ENCODE assay signal across 15 mouse cellular contexts in genomic region chr9:64687122-64688014, GRCm38 (mm10). TPM values are rescaled to one million over a fixed set of nuclear protein-coding genes. Genes with fewer than 3 reads are reported as not detected.
DNase-seq lines count a peak whose midpoint lies in the region; ATAC-seq and TF ChIP-seq lines count a peak whose summit lies in the region.
"Had no signal": no experiment of that assay in that cellular context is flagged by ENCODE, and none has a peak within 500 bp of the region (broad histone marks: within the 10 kb centered on the region; RNA-seq: fewer than 3 reads in every experiment).

No protein-coding gene starts in this region.

- H3K9ac ChIP-seq in hindbrain, embryonic 13.5 days: no peak overlapping the region
- no peak overlapping the region for H3K9ac ChIP-seq in hindbrain, embryonic 16.5 days (ENCODE audit: low read depth, low read length)
- H3K9ac ChIP-seq in midbrain, embryonic 15.5 days: no peak overlapping the region
- H3K9ac ChIP-seq in midbrain, embryonic 13.5 days (replicated peaks): no peak overlapping the region
- H3K9ac ChIP-seq: heart, embryonic 12.5 days; liver, embryonic 15.5 days had no signal

- peaks cover 25% of the 10 kb centered on the region for H3K4me1 ChIP-seq in hindbrain, embryonic 13.5 days (replicated peaks)
- no peaks in the 10 kb centered on the region for H3K4me1 ChIP-seq in hindbrain, embryonic 16.5 days (ENCODE audit: control insufficient read depth, insufficient read depth, low read depth, low read length)
- H3K4me1 ChIP-seq in midbrain, embryonic 15.5 days: peaks cover 18% of the 10 kb centered on the region
- peaks cover 30% of the 10 kb centered on the region for H3K4me1 ChIP-seq in midbrain, embryonic 13.5 days (replicated peaks)
- H3K4me1 ChIP-seq in lung, adult 2 months (ENCODE audit: control insufficient read depth, insufficient read depth, low read length): no peaks in the 10 kb centered on the region
- H3K4me1 ChIP-seq: liver, embryonic 15.5 days had no signal

- H3K9me3 ChIP-seq in hindbrain, embryonic 13.5 days: no peaks in the 10 kb centered on the region
- no peaks in the 10 kb centered on the region for H3K9me3 ChIP-seq in hindbrain, embryonic 16.5 days (ENCODE audit: control insufficient read depth, low read length)
- H3K9me3 ChIP-seq in midbrain, embryonic 15.5 days: no peaks in the 10 kb centered on the region
- H3K9me3 ChIP-seq in midbrain, embryonic 13.5 days: no peaks in the 10 kb centered on the region
- H3K9me3 ChIP-seq: heart, embryonic 12.5 days; liver, embryonic 15.5 days had no signal

- H3K27ac ChIP-seq in hindbrain, embryonic 13.5 days: peak overlapping the region; percentile 30; the same call in 1 of the 2 replicates
- no peak overlapping the region for H3K27ac ChIP-seq in hindbrain, embryonic 16.5 days (ENCODE audit: low read depth, low read length)
- H3K27ac ChIP-seq in midbrain, embryonic 15.5 days: 0 out of 2 replicates have a peak overlapping the region, but pooled peaks have one; percentile 29
- H3K27ac ChIP-seq in midbrain, embryonic 13.5 days: no peak overlapping the region
- H3K27ac ChIP-seq: liver, embryonic 15.5 days had no signal

- TF ChIP-seq CTCF in lung, adult 2 months (IDR thresholded peaks at IDR 0.05; ENCODE audit: insufficient read depth, low read length): no peak

- no peak for TF ChIP-seq POLR2A in lung, adult 2 months (IDR thresholded peaks at IDR 0.05; ENCODE audit: borderline replicate concordance, extremely low read depth, low read depth, low read length)

- H3K4me2 ChIP-seq in hindbrain, embryonic 13.5 days: no peak overlapping the region
- no peak overlapping the region for H3K4me2 ChIP-seq in hindbrain, embryonic 16.5 days (ENCODE audit: low read length)
- H3K4me2 ChIP-seq in midbrain, embryonic 15.5 days: no peak overlapping the region
- H3K4me2 ChIP-seq in midbrain, embryonic 13.5 days (replicated peaks): no peak overlapping the region
- H3K4me2 ChIP-seq: heart, embryonic 12.5 days; liver, embryonic 15.5 days had no signal

- H3K4me3 ChIP-seq in hindbrain, embryonic 13.5 days: no peak overlapping the region
- H3K4me3 ChIP-seq in hindbrain, embryonic 16.5 days (ENCODE audit: low read length): no peak overlapping the region
- no peak overlapping the region for H3K4me3 ChIP-seq in midbrain, embryonic 15.5 days
- H3K4me3 ChIP-seq in midbrain, embryonic 13.5 days (replicated peaks): no peak overlapping the region
- H3K4me3 ChIP-seq in lung, adult 2 months (replicated peaks; ENCODE audit: extremely low read depth, low read depth, low read length): no peak overlapping the region
- H3K4me3 ChIP-seq: heart, embryonic 12.5 days; liver, embryonic 15.5 days had no signal

- no peak for ATAC-seq in hindbrain, embryonic 13.5 days (ENCODE audit: low FRiP score)
- ATAC-seq in hindbrain, embryonic 16.5 days: no peak
- ATAC-seq in midbrain, embryonic 15.5 days (replicated peaks): no peak
- no peak for ATAC-seq in midbrain, embryonic 13.5 days

- peak; percentile 51 for DNase-seq in embryo, embryonic 11 days
- peak; percentile 60 for DNase-seq in mesoderm, embryonic 11.5 days (ENCODE audit: low read depth, low spot score)
- no peak for DNase-seq in lung, adult 2 months
- no peak for DNase-seq in heart, postnatal 10 days
- DNase-seq: B cell, adult 2 months; cerebellum, adult 9-10 months; heart, adult 11 months; heart, postnatal 36 days; thymus, postnatal 4 days had no signal

- WGBS in hindbrain, embryonic 13.5 days: 51% methylated on average over 13 of the region's 13 CpGs
- 57% methylated on average over 13 of the region's 13 CpGs for WGBS in hindbrain, embryonic 16.5 days
- WGBS in midbrain, embryonic 15.5 days: 60% methylated on average over 13 of the region's 13 CpGs
- WGBS in midbrain, embryonic 13.5 days: 65% methylated on average over 13 of the region's 13 CpGs
- WGBS in lung, adult 2 months: 64% methylated on average over 13 of the region's 13 CpGs

- H3K27me3 ChIP-seq in hindbrain, embryonic 13.5 days: no peaks in the 10 kb centered on the region
- H3K27me3 ChIP-seq in hindbrain, embryonic 16.5 days (replicated peaks; ENCODE audit: control insufficient read depth, insufficient read depth, low read length): no peaks in the 10 kb centered on the region
- no peaks in the 10 kb centered on the region for H3K27me3 ChIP-seq in midbrain, embryonic 15.5 days (replicated peaks)
- no peaks in the 10 kb centered on the region for H3K27me3 ChIP-seq in midbrain, embryonic 13.5 days
- H3K27me3 ChIP-seq: heart, embryonic 12.5 days; liver, embryonic 15.5 days had no signal

- intact Hi-C loops in heart, postnatal 10 days (cut with DNase I): no loop called here

- no peaks in the 10 kb centered on the region for H3K36me3 ChIP-seq in hindbrain, embryonic 13.5 days
- no peaks in the 10 kb centered on the region for H3K36me3 ChIP-seq in hindbrain, embryonic 16.5 days (ENCODE audit: control insufficient read depth, insufficient read depth, low read length)
- no peaks in the 10 kb centered on the region for H3K36me3 ChIP-seq in midbrain, embryonic 15.5 days (replicated peaks)
- H3K36me3 ChIP-seq in midbrain, embryonic 13.5 days: no peaks in the 10 kb centered on the region
- H3K36me3 ChIP-seq: heart, embryonic 12.5 days; liver, embryonic 15.5 days had no signal

RNA-seq across cellular contexts. Expression of gene Rab11a, which starts 50.2 kb away (rescaled TPM):
- polyA plus RNA-seq in hindbrain, embryonic 13.5 days (2015; fragmentation: Nextera tagmentation; extraction: Ambion mirVana): 381 and 422 TPM in 2 replicates
- 441 and 466 TPM in 2 replicates for polyA plus RNA-seq in hindbrain, embryonic 16.5 days (2015; fragmentation: Nextera tagmentation; extraction: Ambion mirVana)
- polyA plus RNA-seq in midbrain, embryonic 15.5 days (2015; fragmentation: Nextera tagmentation; extraction: Ambion mirVana): 401 and 402 TPM in 2 replicates
- 378 and 397 TPM in 2 replicates for polyA plus RNA-seq in midbrain, embryonic 13.5 days (2015; fragmentation: Nextera tagmentation; extraction: Ambion mirVana)
- 74.4 and 109 TPM in 2 replicates for polyA plus RNA-seq in lung, adult 2 months (2012; rRNA removed)
- 100 to 1,000 TPM; 274 to 276 TPM for total RNA-seq in heart, postnatal 10 days (2021)

Comparison
In these comparisons a context has a peak if more than half of its experiments do, and no peak if none do; other contexts are left out.
1. H3K27ac ChIP-seq: peak in hindbrain, embryonic 13.5 days (single experiment) and midbrain, embryonic 15.5 days (single experiment); none in hindbrain, embryonic 16.5 days (single experiment) and midbrain, embryonic 13.5 days (single experiment).
2. DNase-seq: peak in embryo, embryonic 11 days (single experiment) and mesoderm, embryonic 11.5 days (single experiment); none in lung, adult 2 months (single experiment) and heart, postnatal 10 days (0 of 2).